Mouse (Mus musculus): ENCODE results near the gene Rnf128.
"Not testable (repeated sequence)": the region's sequence is repeated elsewhere in the genome, so short reads cannot be mapped to it uniquely, and the experiment has no call there.

The Rnf128 gene

GRCm38 (mm10) chrX:139562925-139563461 is at the start of gene Rnf128:
TSS of gene Rnf128 (plus strand) at chrX:139563316.
- no peak for DNase-seq (ENCODE audit: extremely low spot score, low read depth, low spot score)

GRCm38 (mm10) chrX:139516156-139516555 is 47.0 kb upstream of the Rnf128 start:
- no peak for DNase-seq (ENCODE audit: extremely low spot score, low read depth, low spot score)

DNA sequence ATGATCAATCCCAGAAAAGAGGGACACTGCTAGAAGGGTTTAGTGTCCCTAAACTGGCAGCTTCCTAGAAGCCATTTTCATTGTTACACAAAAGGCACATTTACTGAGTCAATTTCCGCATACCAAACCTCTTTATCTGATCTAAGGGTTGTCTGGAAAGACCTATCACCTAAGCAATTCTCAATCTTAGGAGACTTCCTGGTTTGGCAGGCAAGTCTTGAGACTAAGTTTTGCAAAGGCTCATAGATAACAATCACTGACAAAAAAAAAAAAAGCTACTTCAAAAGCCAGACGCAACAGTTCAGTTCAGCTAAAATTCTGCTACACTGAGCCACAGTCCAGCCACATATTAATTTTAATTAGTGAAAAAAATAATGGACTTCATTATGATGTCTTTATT is 43.9 kb upstream of the Rnf128 start:
- DNase-seq (ENCODE audit: extremely low spot score, low read depth, low spot score): no peak

- DNase-seq (ENCODE audit: extremely low spot score, low read depth, low spot score): no peak
Measured at GRCm38 (mm10) chrX:139524303-139525091, 38.6 kb upstream of the Rnf128 start.

GRCm38 (mm10) chrX:139525724-139526123 is 37.4 kb upstream of the Rnf128 start:
- no peak for DNase-seq (ENCODE audit: extremely low spot score, low read depth, low spot score)

DNA sequence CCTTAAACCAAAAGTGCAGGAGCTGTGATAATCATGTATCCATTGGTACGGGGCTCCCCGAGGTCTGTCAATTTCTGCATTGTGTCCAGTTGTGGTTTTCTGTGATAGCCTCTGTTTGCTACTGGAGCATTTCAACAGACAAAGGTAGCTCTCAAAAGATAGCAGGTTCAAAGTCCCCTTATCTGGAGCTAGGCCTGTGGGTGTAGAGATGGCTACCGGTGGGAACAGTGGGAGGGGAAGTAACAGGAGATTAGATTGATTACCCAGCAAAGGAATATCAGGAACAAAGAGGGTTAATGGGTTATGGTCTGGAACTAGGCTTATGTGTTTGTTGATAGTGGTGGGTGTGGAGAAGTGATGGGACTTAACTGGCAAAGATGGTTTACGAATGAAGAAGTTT is 36.1 kb upstream of the Rnf128 start:
- no peak for DNase-seq (ENCODE audit: extremely low spot score, low read depth, low spot score)

GRCm38 (mm10) chrX:139529678-139530077 is 33.4 kb upstream of the Rnf128 start:
- DNase-seq (ENCODE audit: extremely low spot score, low read depth, low spot score): no peak

- no peak for DNase-seq (ENCODE audit: extremely low spot score, low read depth, low spot score)
Measured at GRCm38 (mm10) chrX:139532293-139532692, 30.8 kb upstream of the Rnf128 start.

- no peak for DNase-seq (ENCODE audit: extremely low spot score, low read depth, low spot score)
Measured at GRCm38 (mm10) chrX:139537641-139538397, 25.3 kb upstream of the Rnf128 start.

- no peak for DNase-seq (ENCODE audit: extremely low spot score, low read depth, low spot score)
Measured at GRCm38 (mm10) chrX:139543726-139544125, 19.4 kb upstream of the Rnf128 start.

GRCm38 (mm10) chrX:139550456-139550855 is 12.7 kb upstream of the Rnf128 start:
- DNase-seq (ENCODE audit: extremely low spot score, low read depth, low spot score): no peak

- DNase-seq (ENCODE audit: extremely low spot score, low read depth, low spot score): no peak
Measured at GRCm38 (mm10) chrX:139552090-139552489, 11.0 kb upstream of the Rnf128 start.

DNA sequence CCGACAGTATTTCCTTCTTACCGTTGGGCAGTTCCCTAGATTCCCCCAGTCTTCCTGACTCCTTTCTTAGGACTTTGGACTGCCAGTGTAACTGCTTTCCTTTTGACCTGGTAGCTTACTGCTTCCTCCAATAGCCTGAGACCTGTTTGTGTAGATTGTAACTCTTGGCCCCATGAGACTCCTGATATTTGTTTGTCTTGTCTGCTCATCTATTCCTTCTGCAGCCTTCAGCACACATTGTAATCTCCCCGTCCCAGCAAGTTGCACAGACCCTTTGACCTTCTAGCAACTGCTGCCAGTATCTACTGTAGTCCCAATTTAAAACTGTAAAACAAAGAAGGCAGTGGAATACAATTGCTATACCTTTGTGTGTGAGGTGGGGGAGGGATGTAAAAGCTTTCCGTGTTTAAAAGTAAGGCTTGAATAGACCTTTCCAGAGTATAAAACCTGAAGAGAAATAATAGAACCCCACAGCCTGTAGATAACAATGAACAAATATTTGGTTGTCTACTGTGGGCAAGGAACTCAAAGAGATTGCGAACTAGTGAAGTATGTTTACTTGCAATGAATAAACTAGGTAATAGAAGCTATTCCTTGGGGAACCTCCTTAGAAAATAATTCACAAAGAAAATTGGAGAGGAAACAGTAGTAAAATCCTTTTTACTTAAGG is 726 bp upstream of the Rnf128 start:
- DNase-seq (ENCODE audit: extremely low spot score, low read depth, low spot score): no peak

DNA sequence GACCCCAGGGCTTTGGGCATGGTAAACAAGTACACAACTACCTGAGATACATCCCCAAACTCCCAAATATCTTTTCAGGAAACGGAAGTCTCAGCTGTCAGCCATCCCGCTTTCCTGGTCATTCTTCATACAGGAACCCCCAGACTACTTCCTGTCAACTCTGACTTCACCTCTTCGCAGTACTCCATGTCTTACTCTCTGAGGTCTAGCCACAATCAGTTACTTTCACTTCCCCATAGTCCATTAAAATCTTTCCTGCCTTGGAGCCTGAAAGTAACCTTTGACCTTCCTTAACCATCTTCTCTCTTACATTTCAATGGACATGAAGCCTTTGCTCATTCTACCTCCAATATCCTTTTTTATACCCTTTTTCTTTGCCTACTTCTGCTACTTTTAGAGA is 6.9 kb downstream of the Rnf128 start:
- no peak for DNase-seq (ENCODE audit: extremely low spot score, low read depth, low spot score)

GRCm38 (mm10) chrX:139578649-139579278 is 15.6 kb downstream of the Rnf128 start:
- no peak for DNase-seq (ENCODE audit: extremely low spot score, low read depth, low spot score)

DNA sequence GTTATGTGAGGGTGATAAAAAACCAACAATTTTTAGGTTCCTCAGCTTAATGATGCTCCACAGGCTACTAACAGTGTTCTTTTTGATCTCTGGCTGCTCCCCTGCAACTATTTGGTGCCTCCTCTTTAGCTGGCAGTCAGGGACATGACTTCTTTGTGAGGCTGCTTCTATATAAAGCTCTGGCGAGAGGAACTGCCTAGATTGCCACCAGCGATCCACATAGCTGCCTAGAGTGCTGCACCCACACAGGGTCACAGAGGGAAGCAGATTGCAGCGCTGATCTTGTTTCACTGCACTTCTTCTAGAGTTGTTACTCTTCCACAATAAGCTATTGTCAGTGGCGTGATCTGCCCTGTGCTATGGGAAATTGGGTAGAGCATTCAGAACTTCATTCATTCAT is 20.5 kb downstream of the Rnf128 start:
- DNase-seq (ENCODE audit: extremely low spot score, low read depth, low spot score): no peak

DNA sequence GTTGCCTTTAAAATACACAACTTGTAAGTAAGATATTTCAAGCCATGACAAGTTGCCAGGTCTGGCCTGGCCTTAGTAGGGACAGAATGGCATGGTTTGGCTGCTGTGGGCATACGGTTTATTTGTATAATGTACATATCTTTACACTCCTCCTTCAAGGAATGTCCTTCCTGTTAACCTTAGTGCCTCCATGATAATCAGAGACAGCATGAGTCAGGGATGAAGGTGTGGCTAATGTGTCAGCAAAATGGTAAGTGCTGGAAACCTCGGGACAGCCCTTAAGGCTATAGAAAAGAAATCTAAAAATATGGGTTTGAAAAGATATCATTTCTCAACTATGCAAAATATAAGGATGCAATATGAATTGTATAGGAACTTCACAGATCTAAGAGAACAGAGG is 23.6 kb downstream of the Rnf128 start:
- DNase-seq (ENCODE audit: extremely low spot score, low read depth, low spot score): not testable (repeated sequence)

DNA sequence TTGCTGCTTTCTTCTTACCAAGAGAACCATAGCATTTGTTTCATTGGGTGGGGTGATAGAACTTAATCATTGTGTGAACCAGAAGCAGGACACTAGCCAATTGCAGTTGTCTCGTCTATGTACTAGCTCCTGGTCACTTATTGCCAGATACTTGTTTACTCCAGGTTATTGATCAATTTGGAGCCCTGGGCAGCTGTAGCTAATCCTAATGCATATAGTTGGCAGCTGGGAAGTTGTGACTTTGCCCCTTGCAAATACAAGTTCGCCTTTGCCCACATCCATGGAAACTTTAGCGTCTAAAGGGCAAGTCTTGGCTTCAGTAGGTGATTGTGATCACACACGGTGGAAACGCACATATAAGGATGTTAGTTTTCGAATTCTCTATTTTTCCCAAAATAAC is 33.3 kb downstream of the Rnf128 start:
- no peak for DNase-seq (ENCODE audit: extremely low spot score, low read depth, low spot score)

DNA sequence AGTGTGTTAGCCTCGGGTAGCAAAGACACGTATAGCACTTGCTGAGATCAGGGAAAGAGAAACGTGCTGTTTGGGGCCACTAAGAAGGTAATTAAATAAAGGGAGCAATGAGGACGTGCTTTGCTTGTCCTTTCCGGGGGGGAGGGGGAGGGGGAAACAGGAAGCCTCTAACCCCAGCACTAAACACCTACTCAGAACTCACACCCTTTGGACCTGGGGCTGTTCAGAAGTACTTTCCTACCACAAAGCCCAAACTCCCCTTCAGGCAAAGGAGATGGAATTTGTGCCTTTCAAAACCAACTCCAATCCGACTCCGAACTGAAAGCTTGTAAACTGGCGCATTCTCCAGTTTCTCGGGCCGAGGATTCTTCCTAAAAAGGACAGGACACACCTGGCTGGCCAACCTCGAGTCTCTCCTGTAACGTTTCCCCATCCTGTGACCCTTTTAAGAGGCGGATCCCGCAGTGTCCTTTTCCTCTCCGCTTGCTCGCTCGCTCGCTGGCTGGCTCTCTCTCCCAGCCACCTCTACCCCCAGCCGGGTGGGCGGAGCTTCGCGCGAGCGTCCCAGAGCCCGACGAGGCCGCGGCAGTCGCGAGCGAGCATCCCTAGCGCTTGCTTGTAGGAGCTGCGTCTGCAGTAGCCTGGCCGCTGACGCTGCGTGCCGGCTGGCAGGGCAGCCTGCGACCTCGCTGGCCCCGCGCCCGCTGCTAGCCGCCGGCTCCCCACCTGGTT is 47.1 kb downstream of the Rnf128 start:
- DNase-seq (ENCODE audit: extremely low spot score, low read depth, low spot score): peak; percentile 26

- DNase-seq (ENCODE audit: extremely low spot score, low read depth, low spot score): no peak
Measured at GRCm38 (mm10) chrX:139610765-139611300, 47.7 kb downstream of the Rnf128 start.
